Mouse (Mus musculus): Measurements from ENCODE around the gene Ubtd2. TPM values are rescaled to one million over a fixed set of nuclear protein-coding genes. Genes with fewer than 3 reads are reported as not detected.
"Not testable (repeated sequence)": the region's sequence is repeated elsewhere in the genome, so short reads cannot be mapped to it uniquely, and the experiment has no call there.

Ubtd2 gene
- polyA plus RNA-seq, 3 experiments from 2014 or later: 2.1 to 3.7 (median 2.9) TPM

DNA sequence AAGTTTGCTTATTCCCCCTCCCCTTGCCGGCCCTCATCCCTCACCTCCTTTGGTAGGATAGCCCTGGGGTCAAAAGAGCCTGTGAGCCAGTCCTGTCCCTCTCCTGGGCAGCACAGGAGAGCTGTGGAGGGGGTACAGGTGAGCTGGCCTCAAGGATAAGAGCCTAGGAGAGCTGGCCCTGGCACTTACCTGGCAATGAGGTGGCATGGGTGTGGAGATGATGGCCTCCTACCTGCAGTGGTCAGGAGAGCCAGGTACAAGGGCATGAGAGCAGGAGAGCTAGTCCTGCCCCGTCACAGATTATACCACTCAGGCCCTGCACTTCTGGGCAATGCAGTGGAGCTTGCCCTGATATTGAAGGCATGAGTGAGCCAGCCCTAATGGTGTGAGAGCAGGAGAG, 9.1 kb downstream of the Ubtd2 start:
- ATAC-seq: no peak

DNA sequence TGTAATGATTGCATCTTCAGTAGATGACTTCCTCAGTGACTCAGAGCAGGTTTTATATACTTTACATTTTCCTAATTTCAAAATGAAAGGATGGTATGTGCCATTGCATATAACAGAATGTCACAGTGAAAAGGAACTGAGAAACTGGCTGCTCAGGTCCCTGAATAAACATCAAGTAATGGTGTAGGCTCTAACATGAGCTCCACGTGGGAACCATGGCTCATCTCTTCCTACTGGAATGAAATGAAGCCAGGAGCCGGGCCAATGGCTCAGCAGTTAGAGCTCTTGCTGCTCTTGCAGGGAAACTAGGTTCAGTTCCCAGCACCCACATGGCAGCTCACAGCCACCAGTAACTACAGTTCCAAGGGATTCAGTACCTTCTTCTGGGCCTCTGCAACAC, 16.8 kb downstream of the Ubtd2 start:
- ATAC-seq: no peak

DNA sequence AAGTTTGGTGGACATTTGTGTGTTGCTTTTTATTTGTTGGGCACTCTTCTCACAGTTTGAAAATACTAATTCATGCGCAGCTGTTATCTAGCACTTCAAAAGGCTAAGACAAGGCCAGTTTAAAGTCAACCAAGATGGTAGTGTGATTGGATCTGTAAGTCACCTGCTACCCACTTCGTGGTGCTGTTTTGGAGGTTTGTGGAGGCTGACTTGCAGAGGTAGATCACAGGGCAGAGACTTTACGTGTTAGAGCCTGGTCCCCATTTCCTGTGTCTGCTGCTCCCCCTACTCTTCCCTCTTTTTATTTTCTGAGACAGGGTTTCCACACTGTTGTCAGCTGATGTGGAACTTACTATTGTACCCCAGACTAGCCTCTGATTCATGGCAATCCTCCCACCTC, 19.6 kb downstream of the Ubtd2 start:
- ATAC-seq: peak; percentile 56

DNA sequence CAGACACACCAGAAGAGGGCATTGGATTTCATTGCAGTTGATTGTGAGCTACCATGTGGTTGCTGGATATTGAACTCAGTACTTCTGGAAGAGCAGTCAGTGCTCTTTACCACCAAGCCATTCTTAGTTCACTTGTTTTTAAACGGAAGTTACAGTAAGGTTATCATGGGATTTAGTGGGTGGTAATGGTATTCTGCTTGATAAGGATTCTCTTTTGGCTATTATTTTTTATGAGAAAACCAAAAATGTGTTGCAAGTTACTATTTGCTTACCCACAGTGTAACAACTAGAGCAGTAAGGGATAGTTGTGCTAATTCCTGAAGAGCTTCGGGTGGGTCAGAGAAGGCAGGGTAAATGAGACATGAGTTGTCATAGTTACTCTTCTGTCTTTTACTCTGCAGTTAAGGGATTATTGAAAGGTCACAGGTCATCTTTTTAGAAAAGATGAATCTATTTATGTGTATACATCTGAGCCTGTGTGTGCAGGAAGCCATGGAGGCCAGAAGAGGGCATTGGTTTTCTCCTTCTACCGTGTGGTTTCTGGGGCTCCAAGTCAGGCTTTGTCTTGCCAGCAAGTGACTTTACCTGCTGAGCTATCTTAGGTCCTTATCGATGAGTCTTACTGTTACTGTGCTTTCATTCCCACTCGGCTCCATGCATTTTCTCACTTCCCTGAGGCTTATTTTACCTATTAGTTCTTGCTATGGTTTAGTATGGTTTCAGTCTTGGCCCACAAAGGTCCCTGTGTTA, 20.5 kb downstream of the Ubtd2 start:
- no peak for ATAC-seq

DNA sequence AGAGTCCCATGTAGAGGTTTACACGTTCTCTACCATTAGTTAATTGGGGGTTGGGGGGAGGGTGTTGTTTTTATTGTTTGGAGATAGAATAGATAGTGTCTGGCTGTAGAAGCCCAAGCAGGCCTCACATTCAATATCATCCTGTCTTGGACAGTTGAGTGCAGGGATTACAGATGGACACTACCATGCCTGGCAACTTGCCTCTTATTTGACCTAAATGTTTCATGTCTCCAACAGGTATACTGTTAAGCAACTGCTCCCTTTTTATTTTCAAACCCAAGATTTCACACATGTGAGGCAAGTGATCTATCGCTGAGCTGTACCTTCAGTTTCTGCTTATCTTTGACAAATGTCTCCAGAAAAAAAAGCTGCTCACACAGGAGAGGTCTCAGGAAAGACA, 26.4 kb downstream of the Ubtd2 start:
- no peak for ATAC-seq

DNA sequence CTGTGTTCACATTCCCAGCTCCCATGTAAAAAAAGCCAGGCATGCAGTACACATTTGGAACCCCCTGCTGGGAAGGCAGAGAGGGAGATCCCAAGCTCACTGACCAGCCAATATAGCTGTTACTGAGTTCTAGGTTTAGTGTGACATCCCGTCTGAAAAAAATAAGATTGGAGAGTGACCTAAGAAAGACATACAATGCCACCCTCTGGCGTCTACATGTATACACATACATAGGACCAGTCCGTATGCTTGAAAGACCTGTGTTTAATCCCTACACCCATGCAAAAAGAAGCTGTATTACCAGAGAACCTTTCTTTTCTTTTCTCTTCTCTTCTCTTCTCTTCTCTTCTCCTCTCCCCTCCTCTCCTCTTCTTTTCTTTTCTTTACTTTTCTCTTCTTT, 30.1 kb downstream of the Ubtd2 start:
- no peak for ATAC-seq

DNA sequence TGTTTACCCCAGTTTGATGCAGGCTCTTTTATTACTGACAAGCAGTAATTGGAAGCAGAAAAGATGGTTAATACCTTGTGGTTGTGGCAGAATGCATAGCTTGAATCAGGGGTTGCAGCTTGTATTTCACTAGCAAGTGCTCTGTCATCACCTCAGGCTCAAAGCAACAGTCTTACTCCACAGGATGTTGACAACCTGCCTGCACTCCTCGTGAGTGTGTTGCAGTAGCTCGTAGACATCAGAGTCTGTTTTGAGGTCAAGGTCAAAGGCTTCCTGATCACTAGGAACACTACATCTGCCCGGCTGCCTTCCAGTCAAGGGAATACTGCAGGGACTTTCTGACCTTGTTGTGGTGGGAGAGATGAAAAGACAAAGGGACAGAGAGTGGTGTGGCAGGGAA, 31.5 kb downstream of the Ubtd2 start:
- peak; percentile 69 for ATAC-seq

DNA sequence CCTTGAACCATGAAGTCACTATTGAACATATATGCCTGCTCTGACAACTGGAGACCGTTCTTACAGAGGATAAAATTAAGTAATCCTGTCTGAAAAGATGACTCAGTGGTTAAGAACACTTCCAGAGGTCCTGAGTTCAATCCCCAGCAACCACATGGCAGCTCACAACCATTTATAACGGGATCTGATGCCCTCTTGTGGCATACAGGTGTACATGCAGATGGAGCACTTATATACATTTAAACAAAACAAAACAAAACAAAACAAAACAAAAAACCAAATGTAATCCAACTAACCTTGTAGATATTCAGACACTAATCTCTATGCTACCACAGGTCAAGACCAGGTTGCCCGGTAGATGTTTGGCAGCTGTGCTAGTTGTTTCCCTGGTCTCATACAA, 32.3 kb downstream of the Ubtd2 start:
- ATAC-seq: no peak

DNA sequence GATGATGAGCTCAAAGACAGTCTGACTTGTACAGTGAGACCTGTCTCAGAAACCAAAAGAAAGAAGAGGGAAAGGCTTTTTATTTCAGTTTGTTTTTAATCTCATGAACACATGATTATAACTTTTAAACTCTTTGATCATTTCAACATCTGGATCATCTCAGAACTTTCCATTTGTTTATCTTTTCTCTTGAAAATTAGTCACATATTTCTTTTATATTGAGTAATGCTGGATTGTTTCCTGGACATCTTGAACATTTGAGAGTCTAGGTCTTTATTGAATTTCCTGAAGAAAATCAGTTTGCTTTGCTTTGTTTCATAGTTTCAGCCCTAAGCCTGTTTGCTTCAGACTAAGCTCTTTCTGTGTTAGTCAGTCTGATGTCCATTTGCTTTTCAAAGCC, 33.2 kb downstream of the Ubtd2 start:
- ATAC-seq: no peak

DNA sequence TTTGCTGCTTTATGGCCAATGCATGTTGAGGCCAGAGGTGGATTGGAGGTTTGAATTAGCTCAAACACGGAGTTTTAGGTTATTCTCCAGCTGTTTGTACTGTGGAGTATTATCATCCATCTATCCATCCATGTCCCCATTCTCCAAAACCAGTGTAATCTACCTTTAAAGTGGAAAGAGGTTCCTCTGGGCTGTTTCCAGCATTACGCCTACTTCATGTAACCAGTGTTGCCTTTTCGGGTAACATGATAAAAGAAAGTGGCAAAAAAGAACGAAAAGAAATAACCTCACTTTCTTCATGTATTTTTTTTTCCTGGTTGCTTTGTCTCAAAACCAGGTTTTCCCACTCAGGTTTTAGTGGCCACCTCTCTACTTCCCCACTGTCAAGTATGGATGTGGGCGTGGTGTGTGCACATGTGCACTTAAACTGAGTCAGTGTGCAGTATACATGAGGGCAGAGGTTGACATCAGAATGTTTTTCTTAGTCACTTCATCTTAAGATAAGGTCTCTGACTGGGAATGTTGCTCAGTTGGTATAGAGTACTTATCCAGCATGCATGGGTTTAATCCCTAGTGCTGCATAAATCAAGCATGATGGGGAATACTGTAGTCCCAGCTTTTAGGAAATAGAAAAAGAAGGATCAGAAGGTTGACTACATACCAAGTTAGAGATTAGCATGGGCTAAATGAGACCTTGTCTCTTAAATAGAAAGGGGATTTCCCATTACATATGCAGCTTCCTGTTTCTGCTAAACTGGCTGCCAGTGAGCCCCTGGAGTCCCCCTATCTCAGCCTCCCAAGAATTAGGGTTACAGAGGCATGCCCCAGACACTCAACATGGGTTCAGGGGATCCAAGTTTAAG, 33.9 kb downstream of the Ubtd2 start:
- peak; percentile 89 for ATAC-seq

DNA sequence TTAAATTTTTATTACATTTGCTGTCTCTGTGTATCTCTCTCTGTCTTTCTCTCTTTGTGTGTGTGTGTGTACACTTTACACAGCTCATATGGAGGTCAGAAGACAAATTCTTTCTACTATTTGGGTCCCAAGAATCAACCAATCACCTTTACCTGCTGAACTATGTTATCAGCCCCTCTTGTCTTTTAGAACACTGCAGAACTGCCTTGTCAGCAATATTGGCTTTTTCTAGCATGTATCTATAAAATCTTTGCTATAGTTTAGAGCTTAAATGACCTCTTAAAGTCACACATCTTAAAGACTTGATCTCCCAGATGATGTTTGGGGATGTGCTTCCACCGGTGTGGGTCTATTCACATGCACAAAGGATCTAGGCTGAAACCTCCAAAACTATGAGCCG, 35.9 kb downstream of the Ubtd2 start:
- ATAC-seq: no peak

DNA sequence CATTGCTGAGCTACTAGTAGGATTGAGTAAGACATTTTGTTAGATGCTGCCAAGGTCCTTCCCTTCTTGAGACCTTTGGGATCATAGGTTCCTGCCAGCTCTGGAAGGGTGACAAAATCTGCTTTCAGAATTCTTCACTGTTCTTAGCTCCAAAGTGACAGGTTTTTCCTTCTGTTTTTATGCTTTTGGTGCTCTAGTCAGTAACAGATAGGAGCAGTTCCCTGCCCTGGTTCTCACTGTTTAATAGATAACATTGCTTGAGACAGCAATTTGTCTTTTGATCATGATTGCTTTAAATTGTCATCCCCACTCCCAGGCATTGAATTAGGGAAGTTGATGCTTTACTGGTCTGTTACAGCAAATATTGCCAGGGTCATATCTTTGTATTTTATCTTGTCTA, 38.1 kb downstream of the Ubtd2 start:
- no peak for ATAC-seq

DNA sequence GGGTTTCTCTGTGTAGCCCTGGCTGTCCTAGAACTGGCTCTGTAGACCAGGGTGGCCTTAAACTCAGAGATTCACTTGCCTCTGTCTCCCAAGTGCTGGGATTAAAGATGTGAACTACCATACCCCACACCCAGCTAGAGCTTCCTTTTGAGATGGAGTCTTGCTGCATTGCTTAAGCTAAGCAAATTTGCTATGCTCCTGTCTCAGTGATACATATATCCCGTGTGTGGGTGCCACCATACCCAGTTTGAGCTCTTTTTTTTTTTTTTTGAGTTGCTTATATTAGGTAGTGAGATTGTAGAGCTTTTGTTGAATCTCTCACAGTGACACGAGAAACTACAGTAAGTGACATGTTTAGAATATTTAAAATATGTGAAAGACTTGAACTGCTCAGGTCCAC, 40.1 kb downstream of the Ubtd2 start:
- no peak for ATAC-seq

DNA sequence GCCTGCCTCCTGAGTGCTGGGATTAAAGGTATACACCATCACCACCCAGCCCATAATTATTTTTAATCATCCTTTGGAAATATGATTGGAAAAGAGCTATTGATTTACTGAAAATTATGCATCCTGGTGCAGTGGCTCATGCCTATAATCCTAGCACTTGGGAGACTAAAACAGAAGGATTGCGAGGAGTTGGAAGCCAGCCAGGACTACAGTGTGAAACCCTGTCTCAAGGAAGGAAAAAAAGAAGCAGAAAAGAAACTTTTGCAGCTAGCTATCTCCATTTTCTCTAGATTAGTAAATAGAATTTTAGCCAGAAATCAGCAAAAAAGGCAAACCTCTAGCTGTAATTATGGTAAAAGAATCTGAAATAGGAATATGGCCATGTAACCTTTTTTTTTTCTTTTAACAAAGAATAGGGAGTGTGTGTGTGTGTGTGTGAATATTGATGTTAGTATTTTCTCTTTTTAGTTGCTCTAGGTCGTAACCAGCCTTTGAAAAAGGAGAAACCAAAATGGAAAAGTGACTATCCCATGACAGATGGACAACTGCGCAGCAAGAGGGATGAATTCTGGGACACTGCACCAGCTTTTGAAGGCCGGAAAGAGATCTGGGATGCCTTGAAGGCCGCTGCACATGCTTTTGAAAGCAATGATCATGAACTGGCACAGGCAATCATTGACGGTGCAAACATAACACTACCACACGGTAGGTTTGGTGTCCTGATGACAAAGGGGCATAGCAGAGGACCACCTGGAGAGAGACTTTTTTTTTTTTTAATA, 43.8 kb downstream of the Ubtd2 start:
- no peak for ATAC-seq

DNA sequence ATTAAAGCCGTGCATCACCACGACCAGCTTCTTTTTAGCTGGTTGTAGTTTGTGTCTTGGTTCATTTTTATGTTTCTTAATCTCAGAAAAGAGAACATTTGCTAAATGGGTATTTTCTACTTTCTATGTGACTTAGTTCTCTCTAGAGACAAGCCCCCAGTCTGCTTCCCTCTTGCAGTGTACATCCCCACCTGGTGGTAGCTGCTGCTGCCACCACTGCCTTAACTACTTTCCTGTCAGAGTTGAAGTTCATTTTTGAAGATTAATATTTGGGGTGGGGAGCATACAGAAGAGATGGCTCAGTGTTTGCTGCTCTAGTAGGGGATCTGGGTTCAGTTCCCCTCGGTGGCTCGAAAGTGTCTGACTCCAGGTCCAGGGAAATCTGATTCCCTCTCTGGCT, 44.8 kb downstream of the Ubtd2 start:
- ATAC-seq: no peak

DNA sequence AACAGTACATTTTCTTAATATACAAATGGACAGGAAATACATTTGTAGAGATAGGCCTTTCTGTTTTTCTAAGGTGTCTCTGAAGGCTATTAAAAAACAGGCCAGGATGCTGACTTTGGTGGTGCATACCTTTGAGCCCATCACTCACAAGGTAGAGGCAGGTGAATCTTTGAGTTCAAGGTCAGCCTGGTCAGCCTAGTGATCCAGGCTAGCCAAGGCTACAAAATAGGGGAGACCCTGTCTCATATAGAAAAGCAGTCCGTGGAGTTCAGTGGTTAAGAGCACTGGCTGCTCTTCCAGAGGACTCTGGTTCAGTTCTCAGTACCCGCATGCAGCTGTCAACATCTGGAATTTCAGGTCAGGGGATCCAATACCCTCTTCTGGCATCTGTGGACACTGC, 48.5 kb downstream of the Ubtd2 start:
- ATAC-seq: no peak

DNA sequence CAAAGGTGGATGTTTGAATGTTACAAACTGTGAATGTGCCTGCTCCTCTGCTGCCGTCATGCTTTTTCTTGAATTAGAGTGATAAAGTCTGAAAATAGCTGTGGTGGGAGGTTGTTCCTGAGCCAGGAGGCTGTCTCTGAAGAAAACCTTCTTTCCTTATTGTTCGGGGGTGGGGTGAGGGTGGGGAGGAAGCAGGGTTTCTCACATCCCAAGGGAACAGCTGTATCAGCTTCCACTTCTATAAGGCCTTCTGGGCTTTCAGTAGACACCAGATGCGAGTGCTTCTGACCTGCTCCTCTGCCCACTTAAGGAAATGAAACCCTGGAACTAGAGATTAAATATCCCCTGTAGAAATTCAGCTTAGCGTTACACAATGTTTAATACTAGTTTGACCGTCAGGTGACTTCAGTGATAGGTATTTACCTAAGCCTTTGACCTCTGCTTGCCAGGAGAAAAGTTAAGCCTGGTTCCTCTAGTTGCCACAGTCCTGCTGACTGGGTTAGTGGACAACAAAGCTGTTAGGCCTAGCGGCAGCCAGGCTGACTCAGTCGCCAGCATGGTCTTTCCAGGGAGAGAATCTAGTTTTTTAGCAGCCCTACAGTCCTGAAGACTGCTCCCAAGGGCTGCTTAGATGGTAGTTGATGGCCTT, 50.0 kb downstream of the Ubtd2 start:
- ATAC-seq: no peak

DNA sequence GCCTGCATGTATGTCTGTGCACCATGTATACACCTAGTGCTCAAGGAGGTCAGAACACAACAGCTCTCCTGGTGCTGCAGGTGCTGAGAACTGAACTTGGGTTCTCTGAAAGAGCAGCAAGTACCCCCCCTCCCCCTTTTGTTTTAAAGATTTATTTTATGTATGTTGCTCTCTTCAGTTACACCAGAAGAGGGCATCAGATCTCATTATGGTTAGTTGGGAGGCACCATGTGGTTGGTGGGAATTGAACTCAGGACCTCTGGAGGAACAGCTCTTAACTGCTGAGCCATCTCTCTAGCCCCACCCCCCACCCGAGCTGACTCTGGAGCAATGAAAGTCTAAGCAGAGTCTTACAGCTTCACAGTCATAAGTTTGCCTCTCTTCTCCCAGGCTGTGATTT, 55.8 kb downstream of the Ubtd2 start:
- ATAC-seq: no peak

DNA sequence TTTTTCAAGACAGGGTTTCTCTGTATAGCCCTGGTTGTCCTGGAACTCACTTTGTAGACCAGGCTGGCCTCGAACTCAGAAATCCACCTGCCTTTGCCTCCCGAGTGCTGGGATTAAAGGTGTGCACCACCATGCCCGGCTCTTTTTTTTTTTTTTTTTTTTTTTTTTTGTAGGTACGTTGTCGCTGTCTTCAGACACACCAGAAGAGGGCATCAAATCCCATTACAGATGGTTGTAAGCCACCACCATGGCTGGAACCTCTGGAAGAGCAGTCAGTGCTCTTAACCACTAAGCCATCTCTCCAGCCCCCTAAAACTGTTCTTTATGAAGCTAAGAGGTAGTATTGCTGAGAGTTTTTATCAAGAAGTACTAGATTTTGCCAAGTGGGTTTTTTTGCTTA, 59.7 kb downstream of the Ubtd2 start:
- not testable (repeated sequence) for ATAC-seq

DNA sequence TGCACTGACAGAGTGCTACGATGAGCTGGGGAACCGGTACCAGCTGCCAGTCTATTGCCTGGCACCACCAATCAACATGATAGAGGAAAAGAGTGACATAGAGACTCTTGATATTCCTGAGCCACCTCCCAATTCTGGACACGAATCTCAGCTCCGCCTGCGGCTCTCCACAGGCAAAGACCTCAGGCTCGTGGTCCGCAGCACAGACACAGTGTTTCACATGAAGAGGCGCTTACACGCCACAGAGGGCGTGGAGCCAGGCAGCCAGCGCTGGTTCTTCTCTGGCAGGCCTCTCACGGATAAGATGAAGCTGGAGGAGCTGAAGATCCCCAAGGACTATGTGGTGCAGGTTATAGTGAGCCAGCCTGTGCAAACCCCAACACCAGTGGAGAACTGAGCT, 60.9 kb downstream of the Ubtd2 start:
- no peak for ATAC-seq

DNA sequence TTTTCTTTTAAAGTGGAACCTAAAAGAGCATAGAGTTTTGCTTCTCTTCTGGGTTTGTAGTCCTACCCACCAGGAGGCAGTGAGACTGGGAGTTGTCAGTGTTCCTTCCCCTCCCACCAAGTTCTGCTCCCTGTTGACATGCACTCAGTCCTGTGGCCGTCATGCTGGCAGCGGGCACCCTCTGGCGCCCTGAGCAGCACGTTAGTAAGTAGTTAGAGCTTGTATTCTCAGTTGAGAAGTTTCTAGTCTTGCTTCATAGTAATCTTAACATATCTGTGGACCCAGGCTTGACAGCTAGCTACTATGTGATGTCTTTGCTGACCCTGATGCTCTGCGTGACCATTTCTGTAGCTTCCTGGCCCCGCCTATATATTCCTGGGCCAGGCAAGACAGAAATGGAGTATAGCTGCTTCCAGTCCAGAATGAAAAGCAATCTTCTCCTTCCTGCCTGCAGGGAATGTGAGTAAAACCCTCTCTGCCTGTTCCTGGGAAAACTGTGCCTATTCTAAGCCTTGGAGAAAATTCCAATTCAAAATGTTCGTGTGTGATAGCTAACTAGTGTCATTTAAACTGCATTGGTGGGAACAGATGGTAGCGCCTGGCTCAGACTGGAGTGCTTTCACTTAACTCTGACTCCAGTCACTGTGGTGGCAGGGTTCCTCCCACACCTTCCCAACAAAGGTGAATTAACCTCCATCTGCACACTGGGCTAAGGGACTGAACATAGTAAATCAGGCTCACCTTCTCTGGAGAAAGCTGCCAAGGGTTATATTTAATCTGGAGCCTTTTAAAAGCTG, 61.9 kb downstream of the Ubtd2 start:
- no peak for ATAC-seq

DNA sequence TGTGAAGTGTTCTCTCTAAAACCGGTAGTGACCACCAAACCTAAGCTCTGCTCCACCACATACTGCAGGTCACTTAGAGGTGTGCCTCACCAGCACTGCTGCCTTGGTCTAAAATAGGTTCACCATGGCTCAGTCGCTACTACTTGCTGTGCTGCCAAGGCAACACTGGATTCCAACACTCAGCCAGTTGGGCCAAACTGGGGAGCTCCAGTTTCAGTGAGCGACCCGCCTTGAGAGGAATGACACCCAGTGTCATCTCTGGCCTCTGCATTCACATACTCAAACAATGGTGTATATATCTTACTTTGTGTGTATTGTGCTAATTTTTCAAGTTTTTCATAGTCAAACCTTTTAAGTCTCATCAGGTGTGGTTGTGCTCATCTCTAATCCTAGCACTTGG, 63.6 kb downstream of the Ubtd2 start:
- ATAC-seq: no peak
